Mouse (Mus musculus) G1E (cell line): ENCODE measurements around the gene F2rl2.

Experiments used
- CTCF ChIP-seq: IDR thresholded peaks from 2 replicates; pipeline ENCODE4 v1.5.1; 2012; ENCODE audit warnings: low read depth, low read length, inconsistent platforms, mixed read lengths
- GATA1 ChIP-seq: IDR thresholded peaks from 2 replicates; pipeline ENCODE4 v1.6.1; 2012; ENCODE audit warnings: borderline replicate concordance, low read length, inconsistent platforms, mixed read lengths
- GATA2 ChIP-seq: IDR thresholded peaks from 2 replicates; pipeline ENCODE4 v1.6.1; 2012; ENCODE audit warnings: low read depth, low read length, inconsistent platforms, borderline replicate concordance

DNA sequence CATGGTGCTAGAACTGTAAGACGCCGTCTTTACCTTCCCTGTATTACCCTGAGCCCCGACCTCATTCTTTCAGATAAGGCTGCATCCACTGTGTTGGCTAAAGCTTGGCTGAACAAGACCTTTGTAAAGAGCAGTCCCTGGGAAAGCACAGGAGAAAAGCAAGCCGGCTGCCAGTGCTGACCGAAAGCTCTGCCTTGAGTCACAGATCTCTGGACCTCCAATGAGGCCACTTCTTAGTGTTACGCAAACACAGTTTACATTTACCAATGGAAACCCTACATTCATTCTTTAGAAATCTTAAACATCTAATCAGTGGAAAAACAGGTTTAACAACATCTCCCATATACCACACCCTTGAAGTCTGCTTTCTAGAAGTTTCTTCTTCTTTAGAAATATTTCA, 8.9 kb downstream of the F2rl2 start:
- no peak for TF ChIP-seq GATA1
- TF ChIP-seq CTCF = no peak
- TF ChIP-seq GATA2 = no peak
